Mouse (Mus musculus): ENCODE measurements at regions not wholly inside any gene's neighbourhood (a gene's known extent, or its start where the extent isn't known, plus 50 kb on each side); places are given as distances from the start of the nearest gene placed in this dataset.

GRCm38 (mm10) chr3:21464245-21464644, 612.2 kb upstream of the Tbl1xr1 start:
- no peak for TF ChIP-seq CTCF (IDR thresholded peaks at IDR 0.05; ENCODE audit: borderline replicate concordance, insufficient read depth, low read depth, low read length)
- TF ChIP-seq POLR2A (IDR thresholded peaks at IDR 0.05; ENCODE audit: borderline replicate concordance, insufficient read depth, low read length): no peak
